Mouse (Mus musculus): ENCODE data around the gene Islr. TPM values are rescaled to one million over a fixed set of nuclear protein-coding genes. Genes with fewer than 3 reads are reported as not detected.

The Islr gene
- total and polyA plus RNA-seq, 3 experiments = not detected

- no peaks in the 10 kb centered on the region for H3K9me3 ChIP-seq (replicated peaks; ENCODE audit: insufficient read depth, low read length)
Measured at GRCm38 (mm10) chr9:58156819-58157560, 47.1 kb downstream of the Islr start.

GRCm38 (mm10) chr9:58155366-58155765, 48.7 kb downstream of the Islr start:
- DNase-seq (ENCODE audit: low read depth, low spot score) = no peak
- H3K9ac ChIP-seq (ENCODE audit: control insufficient read depth, low read depth, low read length, poor library complexity, severe bottlenecking) = no peak overlapping the region
- H3K4me1 ChIP-seq (ENCODE audit: control insufficient read depth in 1 of 2, insufficient read depth in 2 of 2, low read length in 2 of 2) = no peaks in the 10 kb centered on the region
- TF ChIP-seq MXI1 (IDR thresholded peaks at IDR 0.05; ENCODE audit: low read depth, low read length) (no peak), SIN3A (IDR thresholded peaks at IDR 0.05; ENCODE audit: low read length) (no peak), CHD2 (IDR thresholded peaks at IDR 0.05; ENCODE audit: low read length) (no peak), ZC3H11A (IDR thresholded peaks at IDR 0.05; ENCODE audit: low read depth, low read length) (no peak), TBP (IDR thresholded peaks at IDR 0.05; ENCODE audit: low read depth, low read length) (no peak), MYB (IDR thresholded peaks at IDR 0.05; ENCODE audit: low read depth, low read length) (no peak), SMC3 (IDR thresholded peaks at IDR 0.05; ENCODE audit: low read depth, low read length) (no peak), CHD1 (IDR thresholded peaks at IDR 0.05; ENCODE audit: low read depth, low read length) (no peak), EP300 (IDR thresholded peaks at IDR 0.05; ENCODE audit: low read depth in 1 of 2, low read length in 2 of 2) (no peak), TCF12 (IDR thresholded peaks at IDR 0.05; ENCODE audit: low read depth, low read length) (no peak)
- H3K27me3 ChIP-seq (ENCODE audit: control insufficient read depth in 1 of 2, insufficient read depth in 2 of 2, low read length in 2 of 2) = peaks cover 0 to 28% of the 10 kb centered on the region in 2 experiments; a peak in 3 of 4 replicates
- H3K9me3 ChIP-seq (replicated peaks; ENCODE audit: insufficient read depth, low read length) = no peaks in the 10 kb centered on the region
- no peaks in the 10 kb centered on the region for H3K79me2 ChIP-seq (ENCODE audit: control insufficient read depth, insufficient read depth, low read length, poor library complexity)
- H3K36me3 ChIP-seq (ENCODE audit: control insufficient read depth in 1 of 2, insufficient read depth in 2 of 2, low read length in 2 of 2) = no peaks in the 10 kb centered on the region
- H3K4me3 ChIP-seq (ENCODE audit: control insufficient read depth in 1 of 2, insufficient read depth in 1 of 2, low read depth in 2 of 2, low read length in 2 of 2) = no peak overlapping the region
- H3K27ac ChIP-seq (ENCODE audit: control insufficient read depth, low read depth, low read length) = no peak overlapping the region

More at GRCm38 (mm10) chr9:58156819-58157560, 47.1 kb downstream of the Islr start:
- Histone ChIP-seq H3K36me3 (ENCODE audit: control insufficient read depth in 1 of 2, insufficient read depth in 2 of 2, low read length in 2 of 2) (no peaks in the 10 kb centered on the region), H3K27me3 (ENCODE audit: control insufficient read depth in 1 of 2, insufficient read depth in 2 of 2, low read length in 2 of 2) (peaks cover 0 to 20% of the 10 kb centered on the region in 2 experiments; a peak in 2 of 4 replicates), H3K4me1 (ENCODE audit: control insufficient read depth in 1 of 2, insufficient read depth in 2 of 2, low read length in 2 of 2) (no peaks in the 10 kb centered on the region), H3K79me2 (ENCODE audit: control insufficient read depth, insufficient read depth, low read length, poor library complexity) (no peaks in the 10 kb centered on the region), H3K4me3 (ENCODE audit: control insufficient read depth in 1 of 2, insufficient read depth in 1 of 2, low read depth in 2 of 2, low read length in 2 of 2) (no peak overlapping the region), H3K27ac (ENCODE audit: control insufficient read depth, low read depth, low read length) (no peak overlapping the region), H3K9ac (ENCODE audit: control insufficient read depth, low read depth, low read length, poor library complexity, severe bottlenecking) (no peak overlapping the region)
- DNase-seq (ENCODE audit: low read depth, low spot score) = no peak
- TF ChIP-seq BHLHE40 (IDR thresholded peaks at IDR 0.05; ENCODE audit: borderline replicate concordance, low read depth, low read length) = no peak
- no peak for TF ChIP-seq MAX (IDR thresholded peaks at IDR 0.05; ENCODE audit: low read length)
- TF ChIP-seq ELF1 (IDR thresholded peaks at IDR 0.05; ENCODE audit: low read depth, low read length) = no peak
- TF ChIP-seq KAT2A (conservative IDR thresholded peaks at IDR 0.05; ENCODE audit: low read depth, low read length) = no peak
- TF ChIP-seq SMC3 (IDR thresholded peaks at IDR 0.05; ENCODE audit: low read depth, low read length) = no peak
- TF ChIP-seq SIN3A (IDR thresholded peaks at IDR 0.05; ENCODE audit: low read length) = no peak
- no peak for TF ChIP-seq MYB (IDR thresholded peaks at IDR 0.05; ENCODE audit: low read depth, low read length)

- peaks cover 2 to 37% of the 10 kb centered on the region in 2 experiments for H3K27me3 ChIP-seq (ENCODE audit: control insufficient read depth in 1 of 2, insufficient read depth in 2 of 2, low read length in 2 of 2)
Measured at GRCm38 (mm10) chr9:58153095-58153494, 51.0 kb downstream of the Islr start.

More at GRCm38 (mm10) chr9:58153095-58153494, 51.0 kb downstream of the Islr start:
- H3K79me2 ChIP-seq (ENCODE audit: control insufficient read depth, insufficient read depth, low read length, poor library complexity) = no peaks in the 10 kb centered on the region
- no peak overlapping the region for H3K27ac ChIP-seq (ENCODE audit: control insufficient read depth, low read depth, low read length)
- no peak overlapping the region for H3K4me3 ChIP-seq (ENCODE audit: control insufficient read depth in 1 of 2, insufficient read depth in 1 of 2, low read depth in 2 of 2, low read length in 2 of 2)
- H3K36me3 ChIP-seq (ENCODE audit: control insufficient read depth in 1 of 2, insufficient read depth in 2 of 2, low read length in 2 of 2) = no peaks in the 10 kb centered on the region
- H3K9me3 ChIP-seq (replicated peaks; ENCODE audit: insufficient read depth, low read length) = no peaks in the 10 kb centered on the region
- H3K9ac ChIP-seq (ENCODE audit: control insufficient read depth, low read depth, low read length, poor library complexity, severe bottlenecking) = no peak overlapping the region
- no peaks in the 10 kb centered on the region for H3K4me1 ChIP-seq (ENCODE audit: control insufficient read depth in 1 of 2, insufficient read depth in 2 of 2, low read length in 2 of 2)
- DNase-seq (ENCODE audit: low read depth, low spot score) = no peak
- no peak for TF ChIP-seq USF1 (IDR thresholded peaks at IDR 0.05; ENCODE audit: low read depth, low read length)
- TF ChIP-seq UBTF (IDR thresholded peaks at IDR 0.05; ENCODE audit: borderline replicate concordance, insufficient read depth, low read depth, low read length) = no peak
- TF ChIP-seq MAX (IDR thresholded peaks at IDR 0.05; ENCODE audit: low read length) = no peak
- no peak for TF ChIP-seq CHD1 (IDR thresholded peaks at IDR 0.05; ENCODE audit: low read depth, low read length)
- no peak for TF ChIP-seq MEF2A (IDR thresholded peaks at IDR 0.05; ENCODE audit: extremely low read depth, insufficient replicate concordance, low read depth, low read length, poor library complexity, severe bottlenecking)
- TF ChIP-seq TBP (IDR thresholded peaks at IDR 0.05; ENCODE audit: low read depth, low read length) = no peak
- TF ChIP-seq POLR2AphosphoS5 (IDR thresholded peaks at IDR 0.05; ENCODE audit: borderline replicate concordance, low read depth, low read length) = no peak
- TF ChIP-seq SIN3A (IDR thresholded peaks at IDR 0.05; ENCODE audit: low read length) = no peak
- no peak for TF ChIP-seq TAL1 (IDR thresholded peaks at IDR 0.05; ENCODE audit: low read length)

Measured in MEL (cell line).